9 mouse cellular contexts compared by ENCODE assay signal in genomic region chr1:178703496-178703895, GRCm38 (mm10).
"Had no signal": no experiment of that assay in that cellular context is flagged by ENCODE, and none has a peak within 500 bp of the region (broad histone marks: within the 10 kb centered on the region; RNA-seq: fewer than 3 reads in every experiment).

No protein-coding gene starts in this region.

- DNase-seq: kidney, adult 8-10 months; layer of hippocampus, adult 9-11 months; lung, adult 18-20 months; lung, postnatal 10 days; lung, postnatal 36 days; midbrain, embryonic 14.5 days; right cerebral cortex, postnatal 25 days; spleen, adult 18-20 months; thymus, postnatal 25 days had no signal
